Mouse (Mus musculus): Measurements from ENCODE around the gene Impg1. TPM values are rescaled to one million over a fixed set of nuclear protein-coding genes. Genes with fewer than 3 reads are reported as not detected.

Gene Impg1
- polyA plus RNA-seq (2015; fragmentation: Nextera tagmentation; extraction: Ambion mirVana), result not detected in 2 replicates

DNA sequence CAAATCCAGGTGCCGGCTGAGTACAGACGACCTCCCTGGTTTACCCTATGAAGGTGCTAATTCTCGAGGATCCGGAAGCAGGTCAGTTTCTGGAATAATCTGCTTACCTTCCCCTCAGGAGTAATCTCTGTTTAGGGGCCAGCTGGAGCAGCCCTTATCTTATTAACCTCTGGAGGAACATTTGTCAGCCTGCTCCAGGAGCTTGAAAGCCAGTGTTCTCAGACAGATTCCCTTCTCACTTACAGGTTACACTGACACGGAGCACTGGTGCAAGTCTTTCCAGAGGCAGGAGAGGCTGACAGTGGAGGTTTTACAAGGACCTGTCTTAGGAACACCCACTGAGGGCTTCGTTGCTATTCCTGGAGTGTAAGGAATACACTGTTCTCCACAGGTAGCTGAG is at the start of gene Impg1:
TSS of gene Impg1 (minus strand) at position 101 of the 400 bp plus-strand sequence.
- no peaks in the 10 kb centered on the region for H3K9me3 ChIP-seq (replicated peaks; ENCODE audit: control insufficient read depth, low read length, poor library complexity, severe bottlenecking)
- no peaks in the 10 kb centered on the region for H3K27me3 ChIP-seq (ENCODE audit: control insufficient read depth, insufficient read depth, low read depth, low read length)
- H3K4me2 ChIP-seq (ENCODE audit: low read length), result no peak within 1 kb of the TSS
- no peaks in the 10 kb centered on the region for H3K4me1 ChIP-seq (ENCODE audit: control insufficient read depth, insufficient read depth, low read length)
- H3K36me3 ChIP-seq (ENCODE audit: control insufficient read depth, insufficient read depth, low read length), result no peaks in the 10 kb centered on the region
- H3K27ac ChIP-seq (ENCODE audit: low read length), result no peak within 1 kb of the TSS
- no peak within 1 kb of the TSS for H3K4me3 ChIP-seq (ENCODE audit: low read depth, low read length)
- WGBS, result 48% methylated on average over 6 of the region's 6 CpGs
- no peak within 1 kb of the TSS for H3K9ac ChIP-seq (ENCODE audit: low read depth, low read length)
- ATAC-seq, result no peak

DNA sequence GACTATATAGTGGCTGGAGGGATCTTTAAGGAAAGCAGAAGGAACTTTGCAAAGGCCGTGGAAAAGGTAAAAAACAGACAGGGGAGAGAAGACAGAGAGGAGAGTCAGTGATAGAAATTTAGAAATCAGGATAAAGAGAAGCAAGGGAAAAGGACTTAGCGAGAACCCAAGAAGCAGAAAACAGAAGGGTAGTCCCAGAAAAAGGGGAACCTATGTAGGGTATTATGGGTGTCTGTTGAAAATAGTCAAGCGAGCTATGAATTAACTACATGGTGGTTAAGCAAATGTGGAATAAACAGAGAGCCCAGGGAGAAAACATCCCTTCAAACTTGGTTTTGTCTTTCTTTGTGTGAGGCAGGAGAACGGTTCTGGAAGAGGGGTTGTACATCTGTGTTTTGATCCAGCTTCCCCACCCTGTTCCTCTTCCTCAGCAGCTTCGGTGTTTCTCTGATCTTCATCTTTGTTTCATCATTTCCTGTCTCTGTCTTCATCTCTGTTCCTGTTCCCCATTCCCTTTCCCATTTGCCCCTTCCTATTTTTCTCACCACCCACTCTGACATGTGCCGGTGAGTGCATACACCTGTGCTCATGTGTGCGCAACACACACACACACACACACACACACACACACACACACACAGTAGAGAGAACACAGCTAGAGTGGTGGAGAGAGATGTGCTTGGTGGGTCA is 44.3 kb upstream of the Impg1 start:
- H3K9me3 ChIP-seq (replicated peaks; ENCODE audit: control insufficient read depth, low read length, poor library complexity, severe bottlenecking), result no peaks in the 10 kb centered on the region
- H3K4me3 ChIP-seq (ENCODE audit: low read depth, low read length), result no peak overlapping the region
- H3K27ac ChIP-seq (ENCODE audit: low read length), result no peak overlapping the region
- H3K36me3 ChIP-seq (ENCODE audit: control insufficient read depth, insufficient read depth, low read length), result no peaks in the 10 kb centered on the region
- ATAC-seq, result no peak
- H3K27me3 ChIP-seq (ENCODE audit: control insufficient read depth, insufficient read depth, low read depth, low read length), result no peaks in the 10 kb centered on the region
- no peaks in the 10 kb centered on the region for H3K4me1 ChIP-seq (ENCODE audit: control insufficient read depth, insufficient read depth, low read length)
- H3K9ac ChIP-seq (ENCODE audit: low read depth, low read length), result no peak overlapping the region
- no peak overlapping the region for H3K4me2 ChIP-seq (ENCODE audit: low read length)
- WGBS, result 90% methylated on average over 7 of the region's 7 CpGs

DNA sequence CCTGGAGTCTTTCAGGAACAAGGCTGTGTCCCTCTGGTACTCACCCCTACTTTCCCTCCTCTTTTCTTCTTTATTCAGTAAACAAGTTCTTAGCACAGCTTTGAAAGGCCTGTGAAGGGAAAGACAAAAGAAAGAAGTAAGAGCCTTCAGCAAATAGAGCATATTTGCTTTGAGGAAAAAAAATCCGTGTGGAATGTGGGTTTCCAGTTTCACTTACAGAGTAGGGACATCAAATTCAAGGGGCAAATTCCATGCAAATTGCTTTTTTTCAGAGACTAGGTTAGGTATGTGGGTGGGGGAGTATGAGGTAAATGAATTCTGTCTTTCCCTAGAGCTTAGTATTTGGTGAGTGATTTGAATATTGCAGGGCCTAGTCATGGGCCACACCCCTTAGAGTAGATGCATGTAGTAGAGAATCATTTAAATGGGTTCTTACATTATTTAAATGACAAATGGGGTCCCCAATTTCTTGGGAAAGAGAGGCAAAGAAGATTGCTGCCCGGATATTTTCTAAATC is 39.3 kb upstream of the Impg1 start:
- Histone ChIP-seq H3K27ac (ENCODE audit: low read length) (no peak overlapping the region), H3K27me3 (ENCODE audit: control insufficient read depth, insufficient read depth, low read depth, low read length) (no peaks in the 10 kb centered on the region), H3K4me1 (ENCODE audit: control insufficient read depth, insufficient read depth, low read length) (no peaks in the 10 kb centered on the region), H3K36me3 (ENCODE audit: control insufficient read depth, insufficient read depth, low read length) (no peaks in the 10 kb centered on the region), H3K4me3 (ENCODE audit: low read depth, low read length) (no peak overlapping the region), H3K9me3 (replicated peaks; ENCODE audit: control insufficient read depth, low read length, poor library complexity, severe bottlenecking) (no peaks in the 10 kb centered on the region), H3K9ac (ENCODE audit: low read depth, low read length) (no peak overlapping the region), H3K4me2 (ENCODE audit: low read length) (no peak overlapping the region)
- ATAC-seq, result no peak
- 49% methylated on average over 2 of the region's 2 CpGs for WGBS

DNA sequence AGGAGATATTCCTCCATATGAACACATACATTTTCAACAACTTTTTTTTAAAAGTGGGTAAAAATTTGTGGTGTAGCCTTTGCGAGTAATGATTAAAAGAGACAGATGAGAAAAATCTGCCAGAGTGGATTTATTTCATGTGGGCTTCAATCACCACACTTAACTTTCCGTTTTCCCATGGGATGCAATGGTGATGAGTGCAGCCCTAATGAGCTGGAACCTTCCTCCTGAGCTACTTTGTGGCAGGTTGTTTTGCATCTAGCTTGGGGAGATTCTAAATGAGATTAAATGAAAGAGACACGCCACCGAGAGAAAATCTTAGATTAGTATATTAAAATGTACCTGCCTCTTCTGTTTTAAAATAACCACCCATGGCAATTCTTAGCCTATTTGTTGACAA is 26.3 kb upstream of the Impg1 start:
- peak; percentile 75; the same call in 1 of the 2 replicates for ATAC-seq
- 53% methylated on average over 4 of the region's 4 CpGs for whole genome bisulfite sequencing
- Histone ChIP-seq H3K9ac (ENCODE audit: low read depth, low read length) (no peak overlapping the region), H3K27ac (ENCODE audit: low read length) (no peak overlapping the region), H3K27me3 (ENCODE audit: control insufficient read depth, insufficient read depth, low read depth, low read length) (no peaks in the 10 kb centered on the region), H3K4me2 (ENCODE audit: low read length) (no peak overlapping the region), H3K4me3 (ENCODE audit: low read depth, low read length) (no peak overlapping the region), H3K9me3 (replicated peaks; ENCODE audit: control insufficient read depth, low read length, poor library complexity, severe bottlenecking) (no peaks in the 10 kb centered on the region), H3K36me3 (ENCODE audit: control insufficient read depth, insufficient read depth, low read length) (no peaks in the 10 kb centered on the region), H3K4me1 (ENCODE audit: control insufficient read depth, insufficient read depth, low read length) (no peaks in the 10 kb centered on the region)

DNA sequence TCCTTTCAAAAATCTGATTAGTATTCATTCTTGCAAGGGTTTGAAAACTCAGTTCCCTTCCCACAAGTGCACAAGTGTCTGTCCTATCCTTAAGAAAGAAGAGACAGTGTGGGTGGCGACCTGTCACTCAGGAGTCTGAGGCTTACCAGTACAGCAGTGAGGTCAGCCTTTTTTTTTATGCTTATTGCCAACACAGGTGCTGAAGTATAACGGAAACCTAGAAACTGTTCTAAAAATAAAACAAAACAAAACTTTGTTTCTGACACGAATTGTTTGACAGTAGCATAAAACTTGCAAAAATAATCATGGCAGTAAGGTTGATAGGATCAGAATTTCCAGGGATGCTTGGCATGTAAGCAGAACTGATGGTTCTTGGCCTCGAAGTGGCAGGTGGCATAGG is 4.9 kb downstream of the Impg1 start:
- H3K27me3 ChIP-seq (ENCODE audit: control insufficient read depth, insufficient read depth, low read depth, low read length), result no peaks in the 10 kb centered on the region
- H3K4me1 ChIP-seq (ENCODE audit: control insufficient read depth, insufficient read depth, low read length), result no peaks in the 10 kb centered on the region
- H3K9me3 ChIP-seq (replicated peaks; ENCODE audit: control insufficient read depth, low read length, poor library complexity, severe bottlenecking), result no peaks in the 10 kb centered on the region
- no peak overlapping the region for H3K9ac ChIP-seq (ENCODE audit: low read depth, low read length)
- H3K4me2 ChIP-seq (ENCODE audit: low read length), result no peak overlapping the region
- WGBS, result 77% methylated on average over 4 of the region's 4 CpGs
- H3K4me3 ChIP-seq (ENCODE audit: low read depth, low read length), result no peak overlapping the region
- H3K36me3 ChIP-seq (ENCODE audit: control insufficient read depth, insufficient read depth, low read length), result no peaks in the 10 kb centered on the region
- no peak overlapping the region for H3K27ac ChIP-seq (ENCODE audit: low read length)
- ATAC-seq, result no peak

DNA sequence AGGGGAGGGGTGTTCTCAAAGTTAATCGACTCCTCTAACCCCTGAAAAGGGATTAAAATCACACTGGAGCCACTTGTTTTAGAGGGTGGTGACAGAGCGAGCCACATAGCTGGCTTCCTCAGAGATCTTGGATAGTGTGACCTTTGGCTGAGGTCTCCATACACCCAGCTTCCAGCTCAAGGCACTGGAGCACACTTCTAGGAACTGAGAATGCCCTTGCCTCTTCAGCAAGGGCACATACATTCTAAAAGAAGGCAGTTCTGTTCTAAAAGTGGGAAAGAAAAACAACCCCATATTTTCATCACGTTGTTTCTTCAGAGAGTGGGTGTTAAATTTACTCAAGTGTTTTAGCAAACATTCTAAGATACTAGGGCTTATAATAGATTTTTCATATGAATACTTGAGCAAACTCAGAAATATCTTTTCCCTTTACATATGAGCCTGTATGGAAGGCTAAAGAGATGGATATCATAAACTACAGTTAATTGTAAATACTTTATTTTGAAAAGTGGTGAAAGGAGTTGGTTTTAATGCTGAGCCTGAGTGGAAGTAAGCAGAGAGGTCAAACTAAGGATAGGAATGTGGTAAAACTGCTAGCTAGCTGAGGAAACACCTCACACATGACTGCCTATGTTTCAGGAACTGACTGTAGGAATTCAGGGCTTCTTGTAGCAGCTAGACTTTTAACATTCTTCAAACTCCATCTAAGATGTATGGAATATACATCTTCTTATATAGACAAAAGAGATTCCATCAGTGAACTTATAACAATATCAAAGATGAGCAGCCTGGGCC is 14.6 kb downstream of the Impg1 start:
- Histone ChIP-seq H3K9ac (ENCODE audit: low read depth, low read length) (no peak overlapping the region), H3K36me3 (ENCODE audit: control insufficient read depth, insufficient read depth, low read length) (no peaks in the 10 kb centered on the region), H3K4me3 (ENCODE audit: low read depth, low read length) (no peak overlapping the region), H3K9me3 (replicated peaks; ENCODE audit: control insufficient read depth, low read length, poor library complexity, severe bottlenecking) (no peaks in the 10 kb centered on the region), H3K4me2 (ENCODE audit: low read length) (no peak overlapping the region), H3K4me1 (ENCODE audit: control insufficient read depth, insufficient read depth, low read length) (no peaks in the 10 kb centered on the region), H3K27ac (ENCODE audit: low read length) (no peak overlapping the region), H3K27me3 (ENCODE audit: control insufficient read depth, insufficient read depth, low read depth, low read length) (no peaks in the 10 kb centered on the region)
- ATAC-seq, result no peak
- WGBS, result 36% methylated on average over 3 of the region's 3 CpGs

DNA sequence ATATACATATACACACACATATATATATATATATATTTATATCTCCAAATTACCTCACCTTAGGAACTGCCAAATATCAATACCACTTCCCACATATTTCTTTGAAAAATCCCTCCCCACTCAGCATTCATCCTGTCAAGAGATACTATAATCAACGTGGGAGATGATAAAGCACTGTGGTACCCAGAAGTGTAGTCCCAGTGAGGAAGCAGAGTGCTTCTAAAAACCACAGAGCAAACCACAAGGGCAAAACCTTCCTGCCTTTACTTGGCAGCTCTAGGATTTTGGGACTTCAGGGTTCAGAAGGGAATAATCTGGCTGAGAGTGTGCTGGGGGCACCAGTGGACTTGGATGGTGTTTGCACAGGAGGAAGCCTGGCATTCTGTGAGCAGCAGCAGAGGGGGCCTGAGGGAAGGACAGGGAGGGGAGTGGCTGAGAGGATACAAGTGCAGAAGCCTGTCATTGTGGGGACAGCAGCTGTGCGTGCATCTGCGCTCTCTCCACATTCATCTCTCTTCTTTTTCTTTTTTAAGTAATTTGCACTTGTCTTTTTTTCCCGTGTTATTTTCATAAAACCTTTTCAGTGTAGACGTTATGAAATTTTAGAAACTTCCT is 24.1 kb downstream of the Impg1 start:
- H3K4me3 ChIP-seq (ENCODE audit: low read depth, low read length), result no peak overlapping the region
- H3K4me2 ChIP-seq (ENCODE audit: low read length), result no peak overlapping the region
- no peaks in the 10 kb centered on the region for H3K36me3 ChIP-seq (ENCODE audit: control insufficient read depth, insufficient read depth, low read length)
- WGBS, result 65% methylated on average over 5 of the region's 5 CpGs
- no peak overlapping the region for H3K9ac ChIP-seq (ENCODE audit: low read depth, low read length)
- H3K9me3 ChIP-seq (replicated peaks; ENCODE audit: control insufficient read depth, low read length, poor library complexity, severe bottlenecking), result no peaks in the 10 kb centered on the region
- no peaks in the 10 kb centered on the region; the same call in 1 of the 2 replicates for H3K4me1 ChIP-seq (ENCODE audit: control insufficient read depth, insufficient read depth, low read length)
- no peak for ATAC-seq
- no peak overlapping the region for H3K27ac ChIP-seq (ENCODE audit: low read length)
- no peaks in the 10 kb centered on the region for H3K27me3 ChIP-seq (ENCODE audit: control insufficient read depth, insufficient read depth, low read depth, low read length)

DNA sequence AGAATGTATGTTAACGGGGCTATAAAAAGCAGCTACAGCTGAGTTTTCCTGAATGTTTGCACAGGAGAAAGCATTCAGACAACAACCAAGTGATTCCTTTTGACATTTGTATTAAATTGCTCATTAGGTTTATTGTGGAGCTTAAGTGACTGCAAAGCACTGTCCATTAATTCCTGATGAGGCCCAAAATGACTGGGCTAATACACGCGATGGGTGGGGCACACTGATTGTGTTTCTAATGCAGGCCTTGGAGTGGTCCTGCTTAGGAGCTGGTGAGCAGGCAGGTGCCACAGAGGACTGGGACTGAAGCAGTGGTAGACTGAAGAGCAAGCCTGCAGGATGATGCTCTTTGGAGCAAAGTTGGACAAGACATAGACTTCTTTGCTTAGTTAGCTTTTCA is 73.9 kb downstream of the Impg1 start:
- H3K27ac ChIP-seq (ENCODE audit: low read length), result no peak overlapping the region
- H3K9ac ChIP-seq (ENCODE audit: low read depth, low read length), result no peak overlapping the region
- no peaks in the 10 kb centered on the region for H3K9me3 ChIP-seq (replicated peaks; ENCODE audit: control insufficient read depth, low read length, poor library complexity, severe bottlenecking)
- 53% methylated on average over 3 of the region's 3 CpGs for WGBS
- no peak overlapping the region for H3K4me2 ChIP-seq (ENCODE audit: low read length)
- no peak overlapping the region for H3K4me3 ChIP-seq (ENCODE audit: low read depth, low read length)
- no peaks in the 10 kb centered on the region for H3K4me1 ChIP-seq (ENCODE audit: control insufficient read depth, insufficient read depth, low read length)
- no peak for ATAC-seq
- no peaks in the 10 kb centered on the region for H3K36me3 ChIP-seq (ENCODE audit: control insufficient read depth, insufficient read depth, low read length)
- no peaks in the 10 kb centered on the region for H3K27me3 ChIP-seq (ENCODE audit: control insufficient read depth, insufficient read depth, low read depth, low read length)

DNA sequence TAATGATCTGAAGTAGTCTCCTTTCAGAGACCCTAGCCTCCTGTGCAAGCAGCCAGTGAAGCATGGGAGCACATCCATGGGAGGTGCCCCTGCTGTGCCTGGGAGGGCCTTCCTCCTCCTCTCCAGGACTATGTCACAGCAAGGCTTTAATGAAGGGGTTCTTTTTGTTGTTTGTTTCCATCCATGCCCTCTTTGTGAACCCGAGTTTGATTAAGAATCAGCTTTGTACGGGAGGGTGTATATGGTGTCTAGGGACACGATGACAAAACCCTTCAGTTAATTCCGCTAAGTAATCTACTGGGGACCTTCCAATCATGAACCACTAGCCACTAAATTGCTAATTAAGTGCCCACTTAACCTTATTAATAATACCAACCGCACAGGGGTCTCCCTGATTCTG is 74.3 kb downstream of the Impg1 start:
- Histone ChIP-seq H3K27ac (ENCODE audit: low read length) (no peak overlapping the region), H3K27me3 (ENCODE audit: control insufficient read depth, insufficient read depth, low read depth, low read length) (no peaks in the 10 kb centered on the region), H3K9me3 (replicated peaks; ENCODE audit: control insufficient read depth, low read length, poor library complexity, severe bottlenecking) (no peaks in the 10 kb centered on the region), H3K36me3 (ENCODE audit: control insufficient read depth, insufficient read depth, low read length) (no peaks in the 10 kb centered on the region), H3K4me3 (ENCODE audit: low read depth, low read length) (no peak overlapping the region), H3K9ac (ENCODE audit: low read depth, low read length) (no peak overlapping the region), H3K4me2 (ENCODE audit: low read length) (no peak overlapping the region), H3K4me1 (ENCODE audit: control insufficient read depth, insufficient read depth, low read length) (no peaks in the 10 kb centered on the region)
- 21% methylated on average over 5 of the region's 5 CpGs for WGBS
- ATAC-seq, result no peak
